Mouse (Mus musculus) heart, embryonic 14.5 days (tissue): ENCODE measurements around the gene A730061H03Rik. TPM values are rescaled to one million over a fixed set of nuclear protein-coding genes. Genes with fewer than 3 reads are reported as not detected.

ENCODE experiments used
- ATAC-seq: fragments of 200-750 bp; cut with Nextera tagmentation; 2 replicates; pipeline ENCODE4 v1.8.0; 2017; ENCODE audit warnings: low read depth, moderate TSS enrichment; ENCODE audit not compliant: insufficient number of reproducible peaks, insufficient read depth, low FRiP score
- H3K27ac ChIP-seq, 2 experiments: fragments of 200-500 bp in 1 of 2; fragments of 300-500 bp in 1 of 2; sonication (generic) in 1 of 2; replicated peaks in 1 of 2; 2 replicates each; pipeline ENCODE4 v1.5.1; 2012 to 2014; ENCODE audit warnings: low read depth in 2 of 2, low read length in 2 of 2, control low read depth in 1 of 2, mild to moderate bottlenecking in 1 of 2, mixed read lengths in 1 of 2; ENCODE audit not compliant: control insufficient read depth in 1 of 2, insufficient read depth in 1 of 2
- H3K27me3 ChIP-seq: fragments of 300-500 bp; sonication (generic); 2 replicates; pipeline ENCODE4 v1.6.1; 2014; ENCODE audit warnings: mild to moderate bottlenecking, low read length, control low read depth; ENCODE audit not compliant: control insufficient read depth, insufficient read depth
- H3K36me3 ChIP-seq: fragments of 300-500 bp; sonication (generic); 2 replicates; pipeline ENCODE4 v1.6.1; 2014; ENCODE audit warnings: mild to moderate bottlenecking, control low read depth, low read length, mixed read lengths; ENCODE audit not compliant: control insufficient read depth, insufficient read depth
- H3K4me1 ChIP-seq, 2 experiments: fragments of 200-500 bp in 1 of 2; fragments of 300-500 bp in 1 of 2; sonication (generic) in 1 of 2; 2 replicates each; pipeline ENCODE4 v1.6.1; 2012 to 2014; ENCODE audit warnings: low read length in 2 of 2, control low read depth in 1 of 2, mixed read lengths in 1 of 2; ENCODE audit not compliant: control insufficient read depth in 2 of 2, insufficient read depth in 2 of 2
- H3K4me2 ChIP-seq: fragments of 300-500 bp; sonication (generic); 2 replicates; pipeline ENCODE4 v1.6.1; 2014; ENCODE audit warnings: mild to moderate bottlenecking, low read length
- H3K4me3 ChIP-seq, 2 experiments: fragments of 200-500 bp in 1 of 2; fragments of 300-500 bp in 1 of 2; sonication (generic) in 1 of 2; 2 replicates each; pipeline ENCODE4 v1.5.1; 2012 to 2014; ENCODE audit warnings: low read length in 2 of 2, mild to moderate bottlenecking in 2 of 2, control low read depth in 1 of 2, low read depth in 1 of 2, moderate library complexity in 1 of 2; ENCODE audit not compliant: control insufficient read depth in 1 of 2, insufficient read depth in 1 of 2
- H3K9ac ChIP-seq: fragments of 300-500 bp; sonication (generic); 2 replicates; pipeline ENCODE4 v1.6.1; 2014; ENCODE audit warnings: mild to moderate bottlenecking, low read length
- H3K9me3 ChIP-seq: fragments of 300-500 bp; sonication (generic); 2 replicates; pipeline ENCODE4 v1.6.1; 2016; ENCODE audit warnings: low read length, control low read depth; ENCODE audit not compliant: control insufficient read depth
- WGBS: fragments of 180-500 bp; shearing (Covaris S2); extraction: QIAGEN DNeasy Blood & Tissue Kit; methylation state at CpG from one replicate; pipeline ENCODE4 v1.1.7; 2014; 5-methylcytosine and 5-hydroxymethylcytosine counted together
- polyA plus RNA-seq: library from polyadenylated mRNA; unstranded; fragments of >200 nt; fragmentation: Nextera tagmentation; extraction: Ambion mirVana; gene quantifications from 2 replicates; pipeline ENCODE4 v1.2.1, GENCODE M21; 2014

Gene A730061H03Rik
- polyA plus RNA-seq, 1 experiment from 2014 or later = not detected

DNA sequence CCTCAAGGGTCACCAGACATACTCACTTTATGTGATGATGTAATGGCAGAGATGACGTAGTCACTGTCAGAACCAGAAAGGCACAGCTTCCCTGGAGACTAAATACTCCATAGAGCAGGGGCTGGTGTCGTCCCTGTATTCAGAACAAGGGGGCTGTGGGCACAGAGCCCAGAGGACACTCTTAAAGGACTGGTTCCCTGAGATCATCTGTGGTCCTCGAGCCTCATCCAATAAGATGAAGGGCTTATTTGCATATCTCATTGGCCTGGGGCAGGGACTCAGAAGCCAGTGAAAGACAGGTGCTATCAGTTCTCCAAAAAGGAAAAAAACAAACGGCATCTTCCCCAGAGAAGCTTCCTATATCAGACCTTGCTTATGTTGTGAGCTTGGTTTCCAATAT, 36.1 kb downstream of the A730061H03Rik start:
- peaks cover 54% of the 10 kb centered on the region for H3K27me3 ChIP-seq
- WGBS = 26% methylated on average over 4 of the region's 4 CpGs
- peaks cover 7 to 11% of the 10 kb centered on the region in 2 experiments; a peak in 3 of 4 replicates for H3K4me1 ChIP-seq
- no peak overlapping the region for H3K4me3 ChIP-seq
- no peak overlapping the region for H3K9ac ChIP-seq
- no peak overlapping the region for H3K27ac ChIP-seq
- H3K9me3 ChIP-seq = no peaks in the 10 kb centered on the region
- no peak for ATAC-seq
- no peak overlapping the region for H3K4me2 ChIP-seq
- no peaks in the 10 kb centered on the region for H3K36me3 ChIP-seq

- H3K4me2 ChIP-seq = peak overlapping the region; percentile 96
- H3K9ac ChIP-seq = peak overlapping the region; percentile 66
- peaks cover 85% of the 10 kb centered on the region for H3K27me3 ChIP-seq
- 0 out of 2 replicates have a peak, but pooled peaks have one; percentile 18 for ATAC-seq
- peaks cover 7 to 11% of the 10 kb centered on the region in 2 experiments; a peak in 3 of 4 replicates for H3K4me1 ChIP-seq
- H3K27ac ChIP-seq = no peak overlapping the region
- peak overlapping the region; percentile 48 to 52 for H3K4me3 ChIP-seq
- H3K36me3 ChIP-seq = no peaks in the 10 kb centered on the region
- no peaks in the 10 kb centered on the region for H3K9me3 ChIP-seq
- WGBS = under 1% methylated on average over 61 of the region's 61 CpGs
Measured at GRCm38 (mm10) chr14:55520451-55521361, 39.5 kb downstream of the A730061H03Rik start.

DNA sequence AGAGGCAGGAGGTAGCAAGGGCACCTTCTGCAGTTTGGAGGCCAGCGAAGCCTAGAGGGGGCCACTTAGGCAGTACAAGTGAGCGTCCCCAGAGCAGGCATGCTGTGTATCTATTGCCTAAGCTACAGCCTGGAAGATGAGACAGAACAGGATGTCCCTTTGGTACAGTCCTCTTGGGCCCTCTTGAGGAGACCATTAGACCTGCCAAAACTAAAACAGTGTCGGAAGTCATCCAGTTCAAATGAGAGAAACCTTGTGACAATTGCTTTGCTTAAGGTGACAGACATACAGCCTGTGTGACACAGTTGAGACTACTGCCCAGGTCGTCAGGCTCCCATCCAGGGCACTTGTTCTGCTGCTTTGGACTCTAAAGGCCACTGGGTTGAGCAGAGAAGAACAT, 40.6 kb downstream of the A730061H03Rik start:
- no peak overlapping the region for H3K9ac ChIP-seq
- H3K4me2 ChIP-seq = no peak overlapping the region
- no peak overlapping the region for H3K4me3 ChIP-seq
- ATAC-seq = no peak
- peaks cover 81% of the 10 kb centered on the region for H3K27me3 ChIP-seq
- H3K9me3 ChIP-seq = no peaks in the 10 kb centered on the region
- no peak overlapping the region for H3K27ac ChIP-seq
- H3K4me1 ChIP-seq = peaks cover 5 to 6% of the 10 kb centered on the region in 2 experiments; a peak in 3 of 4 replicates
- 54% methylated on average over 4 of the region's 4 CpGs for WGBS
- no peaks in the 10 kb centered on the region for H3K36me3 ChIP-seq

- 76% methylated on average over 2 of the region's 2 CpGs for WGBS
- no peak overlapping the region for H3K9ac ChIP-seq
- ATAC-seq = no peak
- no peak overlapping the region for H3K4me2 ChIP-seq
- H3K27ac ChIP-seq = no peak overlapping the region
- no peak overlapping the region for H3K4me3 ChIP-seq
- H3K9me3 ChIP-seq = no peaks in the 10 kb centered on the region
- H3K27me3 ChIP-seq = peaks cover 80% of the 10 kb centered on the region
- no peaks in the 10 kb centered on the region for H3K36me3 ChIP-seq
- peaks cover under 1 to 3% of the 10 kb centered on the region in 2 experiments; a peak in 2 of 4 replicates for H3K4me1 ChIP-seq
Measured at GRCm38 (mm10) chr14:55518897-55519296, 41.3 kb downstream of the A730061H03Rik start.

DNA sequence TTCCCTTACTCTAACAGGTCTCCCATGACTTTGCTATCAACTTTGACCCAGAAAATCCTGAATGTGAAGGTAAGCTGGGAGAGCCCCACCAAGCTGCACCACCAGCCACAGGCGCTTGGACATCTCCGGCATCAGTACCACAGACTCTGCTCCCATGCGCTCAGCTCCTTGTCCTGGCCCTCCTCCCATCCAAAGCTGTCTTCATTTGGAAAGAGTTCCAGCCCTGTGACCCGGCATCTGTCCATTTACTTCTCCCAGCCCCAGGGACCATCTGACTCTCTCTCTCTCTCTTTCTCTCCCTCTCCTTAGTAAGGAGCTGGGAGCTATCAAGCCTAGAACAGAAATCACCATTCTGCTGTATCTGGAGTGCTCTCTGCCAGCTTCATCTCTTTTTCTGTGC, 44.4 kb downstream of the A730061H03Rik start:
- Histone ChIP-seq H3K27ac (no peak overlapping the region), H3K4me1 (peaks cover 0 to 3% of the 10 kb centered on the region in 2 experiments; a peak in 3 of 4 replicates), H3K36me3 (no peaks in the 10 kb centered on the region), H3K27me3 (peaks cover 70% of the 10 kb centered on the region), H3K9me3 (no peaks in the 10 kb centered on the region), H3K4me2 (no peak overlapping the region), H3K4me3 (no peak overlapping the region), H3K9ac (no peak overlapping the region)
- ATAC-seq = no peak
- 87% methylated on average over 4 of the region's 4 CpGs for WGBS

DNA sequence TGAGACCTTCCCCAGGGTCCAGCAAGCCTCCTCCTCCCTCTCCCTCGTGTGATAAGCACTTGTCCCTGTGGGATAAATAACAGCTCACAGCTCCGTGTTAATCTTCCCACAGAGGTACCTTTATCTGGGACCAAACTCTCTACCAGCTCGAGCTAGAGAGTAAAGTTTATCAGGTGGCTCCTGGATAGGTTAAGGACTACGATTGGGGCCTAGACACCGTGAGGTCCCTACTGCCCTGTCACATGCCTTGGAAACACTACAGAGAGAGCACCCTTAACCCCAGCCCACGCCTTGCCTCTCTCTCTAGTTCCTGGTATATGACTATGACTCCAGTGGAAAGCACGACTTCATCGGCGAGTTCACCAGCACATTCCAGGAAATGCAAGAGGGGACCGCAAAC, 46.3 kb downstream of the A730061H03Rik start:
- no peak for ATAC-seq
- Histone ChIP-seq H3K9ac (no peak overlapping the region), H3K27me3 (peaks cover 52% of the 10 kb centered on the region), H3K36me3 (no peaks in the 10 kb centered on the region), H3K4me1 (peaks cover 6 to 9% of the 10 kb centered on the region in 2 experiments; a peak in 3 of 4 replicates), H3K4me2 (no peak overlapping the region), H3K9me3 (no peaks in the 10 kb centered on the region), H3K4me3 (no peak overlapping the region), H3K27ac (no peak overlapping the region)
- WGBS = 28% methylated on average over 10 of the region's 10 CpGs

DNA sequence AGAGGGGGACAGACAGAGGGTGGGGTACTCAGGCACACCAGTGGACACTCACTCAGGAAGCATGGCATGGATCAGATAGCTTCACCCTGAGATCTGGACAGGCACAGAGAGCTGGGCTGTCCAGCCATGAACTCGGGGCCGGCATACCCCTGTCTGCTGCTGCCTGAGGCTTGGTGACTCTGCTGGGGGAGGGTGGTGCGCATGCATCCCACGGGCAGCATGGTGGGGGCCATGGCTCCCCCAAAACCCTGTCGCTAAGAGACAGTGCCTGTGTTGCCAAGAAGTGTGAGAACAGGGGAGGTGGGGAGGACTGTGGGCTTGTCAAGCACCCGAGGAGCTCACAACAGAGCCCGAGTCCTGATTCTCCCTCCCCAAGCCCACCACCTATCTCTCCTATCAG, 49.2 kb downstream of the A730061H03Rik start:
- peaks cover 6 to 9% of the 10 kb centered on the region in 2 experiments; a peak in 3 of 4 replicates for H3K4me1 ChIP-seq
- 29% methylated on average over 7 of the region's 7 CpGs for WGBS
- H3K4me2 ChIP-seq = peak overlapping the region; percentile 27; the same call in 1 of the 2 replicates
- no peak overlapping the region for H3K9ac ChIP-seq
- H3K36me3 ChIP-seq = no peaks in the 10 kb centered on the region
- no peak overlapping the region for H3K4me3 ChIP-seq
- H3K27me3 ChIP-seq = peaks cover 26% of the 10 kb centered on the region
- H3K9me3 ChIP-seq = no peaks in the 10 kb centered on the region
- no peak for ATAC-seq
- no peak overlapping the region for H3K27ac ChIP-seq
